Mouse (Mus musculus) cortical plate, adult 2 months (tissue): ENCODE results near the gene Bin2.

Experiments used
- CTCF ChIP-seq: fragments of 200-500 bp; IDR thresholded peaks from 2 replicates; pipeline ENCODE4 v1.5.1; 2011; ENCODE audit warnings: mild to moderate bottlenecking, control low read depth, low read length; ENCODE audit not compliant: insufficient read depth; ENCODE audit errors: extremely low read depth
- POLR2A ChIP-seq: fragments of 200-500 bp; IDR thresholded peaks from 2 replicates; pipeline ENCODE4 v1.6.1; 2011; ENCODE audit warnings: mild to moderate bottlenecking, low read length, control low read depth; ENCODE audit not compliant: insufficient read depth; ENCODE audit errors: extremely low read depth

DNA sequence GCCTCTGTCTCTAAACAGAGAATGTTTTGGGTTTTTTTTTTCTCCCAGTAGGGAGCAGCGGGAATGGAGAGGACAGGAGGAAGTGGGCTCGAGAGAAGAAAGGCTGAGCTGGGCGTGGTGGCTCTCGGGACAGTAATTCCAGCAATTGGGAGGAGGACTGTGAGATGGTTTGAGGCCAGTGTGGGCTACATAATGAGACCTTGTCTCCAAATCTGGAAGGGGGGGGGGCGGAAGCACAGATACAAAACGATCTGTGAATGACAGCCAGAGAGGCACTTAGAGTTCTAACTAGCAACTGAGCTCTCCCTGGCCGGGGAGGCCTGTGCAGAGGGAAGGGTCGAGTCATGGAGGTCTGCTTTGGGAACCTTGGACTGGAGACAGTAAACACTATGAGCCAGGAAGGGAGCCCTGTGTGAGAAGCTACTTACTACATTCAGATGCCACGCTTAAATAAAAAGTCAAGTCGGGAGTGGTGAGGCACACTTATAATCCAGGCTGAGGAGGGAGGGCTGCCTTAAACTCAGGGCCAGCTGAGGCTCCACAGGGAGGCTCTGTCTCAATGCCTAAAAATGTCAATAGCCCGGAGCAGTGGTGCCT is 41.5 kb downstream of the Bin2 start:
- no peak for TF ChIP-seq CTCF
- TF ChIP-seq POLR2A: no peak
